Mouse (Mus musculus): ENCODE measurements around the gene Cop1.

DNA sequence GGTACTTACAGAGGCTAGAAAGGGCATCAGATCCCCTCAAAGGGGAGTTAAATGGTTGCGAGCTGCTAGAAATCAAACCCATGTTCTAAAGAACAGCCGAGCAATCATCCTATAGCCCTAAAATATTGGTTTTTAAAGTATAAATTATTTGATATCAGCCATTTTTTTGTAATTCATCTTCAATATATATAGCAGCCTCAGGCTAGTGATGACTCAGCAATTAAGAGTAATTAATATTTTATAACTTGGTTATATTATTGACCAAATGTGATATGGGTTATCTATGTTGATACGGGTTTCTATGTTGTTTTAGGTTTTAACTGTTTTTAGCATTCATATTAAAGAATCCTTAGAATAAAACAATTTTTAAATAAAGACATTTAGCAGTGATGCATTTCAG lies 31.7 kb downstream of the Cop1 start:
- TF ChIP-seq POLR2A (IDR thresholded peaks at IDR 0.05; ENCODE audit: extremely low read depth, insufficient read depth, low read length), result no peak
- no peak for TF ChIP-seq CTCF (IDR thresholded peaks at IDR 0.05; ENCODE audit: extremely low read depth, insufficient read depth, low read length)
